Mouse (Mus musculus) brain, adult 10 weeks (tissue): ENCODE measurements around the gene Smg8. TPM values are rescaled to one million over a fixed set of nuclear protein-coding genes. Genes with fewer than 3 reads are reported as not detected.

Experiments
- polyA plus RNA-seq: library from polyadenylated mRNA; stranded (reverse); fragments of 350-450 nt; fragmentation: Illumina TruSeq; extraction: RNeasy Lipid Tissue Mini Kit (QIAGEN cat#74804); gene quantifications from one replicate; pipeline ENCODE4 v1.2.3, GENCODE M21; 2015; ENCODE audit warnings: low read depth, low replicate concordance

The Smg8 gene
- polyA plus RNA-seq: 12.8 TPM

GRCm38 (mm10) chr11:87086290-87086984 is at the start of gene Smg8:
Gene Smg8 (minus strand): TSS chr11:87086774.

DNA sequence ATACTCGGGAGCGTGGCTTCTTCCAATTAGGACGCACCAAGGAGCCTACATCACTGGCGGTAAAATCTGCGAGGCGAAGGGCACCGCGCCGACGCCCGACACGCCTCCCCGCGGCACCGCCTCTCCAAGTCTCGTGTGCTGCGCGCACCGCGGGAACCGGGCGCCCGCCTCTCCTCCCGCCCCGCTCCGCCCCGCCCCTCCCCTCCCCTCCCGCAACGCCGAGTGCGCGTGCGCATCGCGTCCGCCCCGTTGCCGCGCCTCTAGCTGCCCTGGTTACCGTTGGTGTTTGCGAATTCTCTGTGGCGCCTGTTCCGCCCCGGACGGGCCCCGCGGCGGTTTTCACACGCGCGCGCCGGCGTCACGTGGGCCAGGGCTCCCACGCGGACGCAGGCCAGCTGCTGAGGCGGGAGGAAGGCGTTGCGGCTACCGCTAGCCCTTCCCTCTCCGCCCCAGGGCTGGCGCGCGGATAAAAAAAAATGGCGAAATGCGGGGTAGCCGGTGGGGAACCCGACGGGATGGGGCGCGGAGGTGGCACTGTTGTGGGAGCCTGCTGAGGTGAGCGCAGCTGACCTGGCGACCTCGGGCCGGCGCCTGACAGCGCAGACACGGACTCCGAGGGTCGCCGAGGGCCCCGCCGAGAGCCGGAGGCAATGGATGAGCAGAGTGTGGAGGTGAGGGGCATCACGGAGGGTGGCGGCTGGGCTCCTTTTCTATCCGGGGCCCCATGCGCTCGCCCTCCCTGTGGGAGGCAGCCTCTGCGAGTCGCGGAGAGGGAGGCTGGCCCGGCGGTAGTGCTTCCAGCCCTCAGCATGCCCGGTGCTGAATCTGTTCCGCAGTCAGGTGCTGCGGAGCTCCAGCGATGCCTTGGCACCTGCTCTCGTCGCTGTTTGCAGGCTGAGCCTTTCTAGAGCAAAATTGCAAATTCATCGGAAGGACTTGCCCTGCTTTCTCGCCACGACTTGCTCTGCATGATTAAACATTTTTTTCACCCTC is 40.5 kb upstream of the Smg8 start, which contains the start of gene Trim37:
Gene Trim37, plus strand, starts transcription at position 254 of the 993 bp plus-strand sequence.

GRCm38 (mm10) chr11:87108755-87109518 is 22.4 kb upstream of the Smg8 start, which contains the start of gene Ska2:
Gene Ska2 (plus strand): TSS chr11:87109234.

DNA sequence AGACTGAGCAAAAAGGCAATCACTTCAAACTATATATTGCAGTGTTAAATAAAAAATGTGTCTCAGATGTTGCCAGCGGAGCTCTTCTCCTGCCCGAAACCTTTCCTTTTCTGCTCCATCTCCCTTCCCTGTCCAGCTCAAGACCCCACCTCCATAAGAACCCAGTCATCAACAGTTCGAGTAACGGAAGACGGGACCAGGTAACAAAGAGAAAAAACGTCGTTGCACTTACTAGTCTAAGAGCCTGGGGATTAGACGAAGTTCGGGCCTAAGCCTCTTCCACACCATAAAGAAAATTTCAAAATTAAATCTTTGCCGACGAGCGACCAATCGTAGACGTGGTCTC is 21.8 kb upstream of the Smg8 start, which contains the start of gene Prr11:
Gene Prr11, minus strand, starts transcription at position 300 of the 346 bp plus-strand sequence.

GRCm38 (mm10) chr11:87073866-87074440 is 12.6 kb downstream of the Smg8 start, which contains the start of gene Gdpd1:
Gene Gdpd1 (minus strand): TSS chr11:87074062.

Other genes with a start within 250 kb of the Smg8 start
- 26.3 TPM for gene Ypel2, start 93.1 kb downstream of the Smg8 start, polyA plus RNA-seq
- 55.6 TPM for gene Gdpd1, start 12.7 kb downstream of the Smg8 start, polyA plus RNA-seq
- 0.40 TPM for gene Prr11, start 21.9 kb upstream of the Smg8 start, polyA plus RNA-seq
- 18.7 TPM for gene Ska2, start 22.5 kb upstream of the Smg8 start, polyA plus RNA-seq
- gene Trim37, start 40.3 kb upstream of the Smg8 start, polyA plus RNA-seq: 184 TPM